Mouse (Mus musculus) kidney, adult 2 months (tissue): ENCODE measurements at regions not wholly inside any gene's neighbourhood (a gene's known extent, or its start where the extent isn't known, plus 50 kb on each side); places are given as distances from the start of the nearest gene placed in this dataset.

Source experiments
- CTCF ChIP-seq: fragments of 200-500 bp; conservative IDR thresholded peaks from 2 replicates; pipeline ENCODE4 v1.5.1; 2011; ENCODE audit warnings: low read depth, mild to moderate bottlenecking, control low read depth, low read length, moderate library complexity, mixed read lengths; ENCODE audit not compliant: insufficient read depth, insufficient read length
- POLR2A ChIP-seq: fragments of 200-500 bp; IDR thresholded peaks from one replicate; pipeline ENCODE4 v1.6.1; 2011; ENCODE audit warnings: low read depth, low read length, control low read depth

GRCm38 (mm10) chr5:75731236-75731635 lies 156.5 kb downstream of the Kit start:
- TF ChIP-seq CTCF (no peak), POLR2A (no peak)
